Mouse (Mus musculus) left cerebral cortex, postnatal 36 days (tissue): ENCODE results near the gene Sf3b1. TPM values are rescaled to one million over a fixed set of nuclear protein-coding genes. Genes with fewer than 3 reads are reported as not detected.
"Not testable (repeated sequence)": the region's sequence is repeated elsewhere in the genome, so short reads cannot be mapped to it uniquely, and the experiment has no call there.

ENCODE experiments used
- DNase-seq, 2 experiments: peaks; one replicate each; pipeline ENCODE4 v3.0.0; 2021 to 2022; ENCODE audit warnings: low spot score in 2 of 2, mixed read lengths in 1 of 2
- intact Hi-C: fragments of 180-260 bp; cut with DNase I; formaldehyde crosslinking; loops from one replicate; pipeline ENCODE4 v1.15.1; 2025
- total RNA-seq, 2 experiments: library from RNA; stranded (reverse); gene quantifications; 2 replicates each; pipeline ENCODE4 v1.2.3; 2021

The Sf3b1 gene
- total RNA-seq, 2 experiments from 2014 or later: 131 to 167 TPM

- intact Hi-C loops: loop anchor here (10.0 kb wide), 1 partner anchor 211 kb away; no protein-coding TSS in a partner anchor
- DNase-seq: no peak
Observed at GRCm38 (mm10) chr1:54965159-54965995, 61.9 kb downstream of the Sf3b1 start.

GRCm38 (mm10) chr1:54961724-54962123 lies 65.6 kb downstream of the Sf3b1 start:
- DNase-seq: no peak
- intact Hi-C loops: loop anchor here (10.0 kb wide), 1 partner anchor 207 kb away; no protein-coding TSS in a partner anchor

- intact Hi-C loops: loop anchor here (10.0 kb wide), 1 partner anchor 206 kb away; no protein-coding TSS in a partner anchor
- DNase-seq: no peak
Observed at GRCm38 (mm10) chr1:54960613-54961165, 66.6 kb downstream of the Sf3b1 start.

- intact Hi-C loops: no loop called here
- DNase-seq: no peak
Observed at GRCm38 (mm10) chr1:54958525-54958924, 68.8 kb downstream of the Sf3b1 start.

GRCm38 (mm10) chr1:54956995-54957394 lies 70.3 kb downstream of the Sf3b1 start:
- DNase-seq, intact Hi-C loops: not testable (repeated sequence)

- intact Hi-C loops: no loop called here
- DNase-seq: no peak
Observed at GRCm38 (mm10) chr1:54954856-54955255, 72.4 kb downstream of the Sf3b1 start.

GRCm38 (mm10) chr1:54944648-54945047 lies 82.6 kb downstream of the Sf3b1 start:
- DNase-seq: no peak
- intact Hi-C loops: no loop called here

GRCm38 (mm10) chr1:54935466-54935865 lies 91.8 kb downstream of the Sf3b1 start:
- intact Hi-C loops: no loop called here

More at GRCm38 (mm10) chr1:54935466-54935865, 91.8 kb downstream of the Sf3b1 start:
- no peak for DNase-seq

Other genes with a start within 250 kb of the Sf3b1 start
- gene Ankrd44, start 101.1 kb downstream of the Sf3b1 start, total RNA-seq: 10 to 100 TPM; 19.7 to 21.7 TPM
- gene Coq10b, start 25.3 kb upstream of the Sf3b1 start, total RNA-seq: 10 to 100 TPM; 31.8 to 36.1 TPM
- gene Hspe1, start 60.7 kb upstream of the Sf3b1 start, total RNA-seq: 10 to 100 TPM; 81.2 to 91.0 TPM
- gene Hspd1, start 60.8 kb upstream of the Sf3b1 start, total RNA-seq: 100 to 1,000 TPM; 150 to 161 TPM
- gene Mob4, start 103.8 kb upstream of the Sf3b1 start, total RNA-seq: 10 to 100 TPM; 51.0 to 54.8 TPM
- gene Rftn2, start 199.3 kb upstream of the Sf3b1 start, total RNA-seq: 10 to 100 TPM; 19.8 to 22.9 TPM
- gene Mars2, start 209.7 kb upstream of the Sf3b1 start, total RNA-seq: 1 to 10 TPM; 8.4 to 9.8 TPM